Mouse (Mus musculus) macrophage (primary cell): ENCODE measurements around the gene Ppp4r2. TPM values are rescaled to one million over a fixed set of nuclear protein-coding genes. Genes with fewer than 3 reads are reported as not detected.
"Not testable (repeated sequence)": the region's sequence is repeated elsewhere in the genome, so short reads cannot be mapped to it uniquely, and the experiment has no call there.

Experiments
- H3K27ac ChIP-seq: fragments of 350-480 bp; formaldehyde crosslinking; 2 replicates; pipeline ENCODE4 v1.9.0; 2021
- H3K36me3 ChIP-seq: fragments of 350-480 bp; formaldehyde crosslinking; 2 replicates; pipeline ENCODE4 v1.9.0; 2021; ENCODE audit errors: inconsistent target
- H3K4me3 ChIP-seq: fragments of 350-480 bp; formaldehyde crosslinking; 2 replicates; pipeline ENCODE4 v1.9.0; 2021; ENCODE audit errors: inconsistent target
- H3K79me2 ChIP-seq: fragments of 350-480 bp; formaldehyde crosslinking; 2 replicates; pipeline ENCODE4 v1.9.0; 2021; ENCODE audit errors: inconsistent target
- WGBS: methylation state at CpG from one replicate; pipeline ENCODE4 v1.1.7; 2026; ENCODE audit warnings: inconsistent platforms; ENCODE audit not compliant: missing documents; 5-methylcytosine and 5-hydroxymethylcytosine counted together
- polyA plus RNA-seq: library from polyadenylated mRNA; stranded (reverse); fragments of 250-400 nt; gene quantifications from 3 replicates; pipeline ENCODE4 v1.2.4, GENCODE M21; 2018; ENCODE audit warnings: inconsistent platforms

Gene Ppp4r2
- polyA plus RNA-seq, 1 experiment from 2014 or later: 54.3 TPM

- peaks cover 100% of the 10 kb centered on the region for H3K79me2 ChIP-seq
- H3K27ac ChIP-seq: no peak overlapping the region
- no peak overlapping the region for H3K4me3 ChIP-seq
- H3K36me3 ChIP-seq: 0 out of 2 replicates have a peak, but pooled peaks cover 12% of the 10 kb centered on the region
- WGBS: 83% methylated on average over 9 of the region's 9 CpGs
Measured at GRCm38 (mm10) chr6:100848682-100849375, 15.4 kb downstream of the Ppp4r2 start.

GRCm38 (mm10) chr6:100850671-100851081 is 17.3 kb downstream of the Ppp4r2 start:
- peaks cover 16% of the 10 kb centered on the region; the same call in 1 of the 2 replicates for H3K36me3 ChIP-seq
- whole genome bisulfite sequencing: 54% methylated on average over 9 of the region's 9 CpGs
- no peak overlapping the region for H3K4me3 ChIP-seq
- no peak overlapping the region for H3K27ac ChIP-seq
- H3K79me2 ChIP-seq: peaks cover 100% of the 10 kb centered on the region

GRCm38 (mm10) chr6:100851083-100851482 is 17.7 kb downstream of the Ppp4r2 start:
- H3K36me3 ChIP-seq: peaks cover 19% of the 10 kb centered on the region; the same call in 1 of the 2 replicates
- H3K79me2 ChIP-seq: peaks cover 100% of the 10 kb centered on the region
- H3K27ac ChIP-seq: no peak overlapping the region; the same call in 1 of the 2 replicates
- no peak overlapping the region for H3K4me3 ChIP-seq
- 65% methylated on average over 5 of the region's 5 CpGs for WGBS

- Histone ChIP-seq H3K79me2 (peaks cover 24% of the 10 kb centered on the region), H3K27ac (no peak overlapping the region), H3K36me3 (peaks cover 18% of the 10 kb centered on the region; the same call in 1 of the 2 replicates), H3K4me3 (no peak overlapping the region)
- WGBS: 92% methylated on average over 6 of the region's 6 CpGs
Measured at GRCm38 (mm10) chr6:100865321-100865720, 31.9 kb downstream of the Ppp4r2 start.

GRCm38 (mm10) chr6:100865788-100866187 is 32.4 kb downstream of the Ppp4r2 start:
- H3K79me2 ChIP-seq: peaks cover 20% of the 10 kb centered on the region; the same call in 1 of the 2 replicates
- peaks cover 18% of the 10 kb centered on the region; the same call in 1 of the 2 replicates for H3K36me3 ChIP-seq
- WGBS: 55% methylated on average over 1 of the region's 5 CpGs

GRCm38 (mm10) chr6:100866246-100866645 is 32.8 kb downstream of the Ppp4r2 start:
- H3K36me3 ChIP-seq: peaks cover 18% of the 10 kb centered on the region; the same call in 1 of the 2 replicates
- not testable (repeated sequence) for H3K27ac ChIP-seq, H3K4me3 ChIP-seq
- WGBS: 93% methylated on average over 4 of the region's 5 CpGs
- peaks cover 15% of the 10 kb centered on the region; the same call in 1 of the 2 replicates for H3K79me2 ChIP-seq

More at GRCm38 (mm10) chr6:100865788-100866187, 32.4 kb downstream of the Ppp4r2 start:
- not testable (repeated sequence) for H3K4me3 ChIP-seq, H3K27ac ChIP-seq

- H3K36me3 ChIP-seq: peaks cover 6% of the 10 kb centered on the region; the same call in 1 of the 2 replicates
- H3K79me2 ChIP-seq: no peaks in the 10 kb centered on the region
- H3K4me3 ChIP-seq: no peak overlapping the region
- H3K27ac ChIP-seq: no peak overlapping the region
- WGBS: 90% methylated on average over 5 of the region's 5 CpGs
Measured at GRCm38 (mm10) chr6:100868863-100869262, 35.4 kb downstream of the Ppp4r2 start.

- Histone ChIP-seq H3K36me3 (no peaks in the 10 kb centered on the region), H3K79me2 (no peaks in the 10 kb centered on the region), H3K4me3 (no peak overlapping the region), H3K27ac (no peak overlapping the region)
- 85% methylated on average over 9 of the region's 9 CpGs for WGBS
Measured at GRCm38 (mm10) chr6:100869909-100870308, 36.5 kb downstream of the Ppp4r2 start.

GRCm38 (mm10) chr6:100873191-100873590 is 39.8 kb downstream of the Ppp4r2 start:
- Histone ChIP-seq H3K79me2 (no peaks in the 10 kb centered on the region), H3K36me3 (no peaks in the 10 kb centered on the region), H3K4me3 (no peak overlapping the region), H3K27ac (no peak overlapping the region)
- WGBS: 97% methylated on average over 6 of the region's 6 CpGs

GRCm38 (mm10) chr6:100875862-100876623 is 42.6 kb downstream of the Ppp4r2 start:
- H3K36me3 ChIP-seq: no peaks in the 10 kb centered on the region
- no peaks in the 10 kb centered on the region for H3K79me2 ChIP-seq
- 70% methylated on average over 20 of the region's 20 CpGs for WGBS
- no peak overlapping the region for H3K4me3 ChIP-seq
- H3K27ac ChIP-seq: no peak overlapping the region

- no peaks in the 10 kb centered on the region for H3K36me3 ChIP-seq
- no peak overlapping the region for H3K27ac ChIP-seq
- H3K79me2 ChIP-seq: no peaks in the 10 kb centered on the region
- WGBS: 91% methylated on average over 11 of the region's 12 CpGs
- H3K4me3 ChIP-seq: no peak overlapping the region
Measured at GRCm38 (mm10) chr6:100876624-100877017, 43.2 kb downstream of the Ppp4r2 start.

GRCm38 (mm10) chr6:100878546-100878945 is 45.1 kb downstream of the Ppp4r2 start:
- no peak overlapping the region for H3K27ac ChIP-seq
- 89% methylated on average over 13 of the region's 13 CpGs for WGBS
- no peaks in the 10 kb centered on the region for H3K79me2 ChIP-seq
- no peaks in the 10 kb centered on the region for H3K36me3 ChIP-seq
- no peak overlapping the region for H3K4me3 ChIP-seq

GRCm38 (mm10) chr6:100879607-100880006 is 46.2 kb downstream of the Ppp4r2 start:
- H3K36me3 ChIP-seq: no peaks in the 10 kb centered on the region
- WGBS: 61% methylated on average over 10 of the region's 10 CpGs
- no peak overlapping the region for H3K27ac ChIP-seq
- no peak overlapping the region for H3K4me3 ChIP-seq
- no peaks in the 10 kb centered on the region for H3K79me2 ChIP-seq

- Histone ChIP-seq H3K27ac (no peak overlapping the region), H3K4me3 (no peak overlapping the region), H3K36me3 (no peaks in the 10 kb centered on the region), H3K79me2 (no peaks in the 10 kb centered on the region)
- 86% methylated on average over 8 of the region's 9 CpGs for WGBS
Measured at GRCm38 (mm10) chr6:100881657-100882056, 48.2 kb downstream of the Ppp4r2 start.
